Mouse (Mus musculus): ENCODE results near the gene C2. TPM values are rescaled to one million over a fixed set of nuclear protein-coding genes. Genes with fewer than 3 reads are reported as not detected.
"Not testable (repeated sequence)": the region's sequence is repeated elsewhere in the genome, so short reads cannot be mapped to it uniquely, and the experiment has no call there.

Gene C2
- total RNA-seq, 4 experiments from 2014 or later = 0.73 to 2.3 (median 2.2) TPM

- DNase-seq (ENCODE audit: low spot score in 2 of 2) = peak; percentile 56 to 67
These were observed 13.9 kb upstream of the C2 start for GRCm38 (mm10) chr17:34911945-34912351.

- no peak for DNase-seq (ENCODE audit: low spot score in 2 of 2)
These were observed 12.9 kb upstream of the C2 start for GRCm38 (mm10) chr17:34910982-34911381.

- no peak for DNase-seq (ENCODE audit: low spot score in 2 of 2)
These were observed 4.8 kb upstream of the C2 start for GRCm38 (mm10) chr17:34902895-34903294.

- DNase-seq (ENCODE audit: low spot score in 2 of 2) = not testable (repeated sequence)
These were observed 3.9 kb upstream of the C2 start for GRCm38 (mm10) chr17:34901948-34902347.

GRCm38 (mm10) chr17:34900826-34901225 is 2.8 kb upstream of the C2 start:
- not testable (repeated sequence) for DNase-seq (ENCODE audit: low spot score in 2 of 2)

- DNase-seq (ENCODE audit: low spot score in 2 of 2) = no peak
These were observed 1.8 kb upstream of the C2 start for GRCm38 (mm10) chr17:34899890-34900243.

- no peak for DNase-seq (ENCODE audit: low spot score in 2 of 2)
These were observed 1.2 kb upstream of the C2 start for GRCm38 (mm10) chr17:34899053-34899889.

GRCm38 (mm10) chr17:34898706-34899052 is 614 bp upstream of the C2 start:
- no peak for DNase-seq (ENCODE audit: low spot score in 2 of 2)

GRCm38 (mm10) chr17:34897373-34898159 is 499 bp downstream of the C2 start:
- DNase-seq (ENCODE audit: low spot score in 2 of 2) = no peak

- no peak for DNase-seq (ENCODE audit: low spot score in 2 of 2)
These were observed 1.7 kb downstream of the C2 start for GRCm38 (mm10) chr17:34896366-34896765.

- no peak for DNase-seq (ENCODE audit: low spot score in 2 of 2)
These were observed 2.3 kb downstream of the C2 start for GRCm38 (mm10) chr17:34895724-34896123.

- DNase-seq (ENCODE audit: low spot score in 2 of 2) = peak in 1 of 2 experiments; percentile 45
These were observed 3.1 kb downstream of the C2 start for GRCm38 (mm10) chr17:34894801-34895530.

GRCm38 (mm10) chr17:34894074-34894597 is 3.9 kb downstream of the C2 start:
- DNase-seq (ENCODE audit: low spot score in 2 of 2) = peak; percentile 90 to 94

- DNase-seq (ENCODE audit: low spot score in 2 of 2) = no peak
These were observed 4.8 kb downstream of the C2 start for GRCm38 (mm10) chr17:34893072-34893824.

GRCm38 (mm10) chr17:34891377-34891776 is 6.7 kb downstream of the C2 start:
- no peak for DNase-seq (ENCODE audit: low spot score in 2 of 2)

- no peak for DNase-seq (ENCODE audit: low spot score in 2 of 2)
These were observed 7.9 kb downstream of the C2 start for GRCm38 (mm10) chr17:34890074-34890743.

- DNase-seq (ENCODE audit: low spot score in 2 of 2) = no peak
These were observed 10.1 kb downstream of the C2 start for GRCm38 (mm10) chr17:34887942-34888341.

- DNase-seq (ENCODE audit: low spot score in 2 of 2) = no peak
These were observed 12.4 kb downstream of the C2 start for GRCm38 (mm10) chr17:34885615-34886014.

- no peak for DNase-seq (ENCODE audit: low spot score in 2 of 2)
These were observed 13.4 kb downstream of the C2 start for GRCm38 (mm10) chr17:34884704-34885103.

GRCm38 (mm10) chr17:34883332-34883731 is 14.7 kb downstream of the C2 start:
- DNase-seq (ENCODE audit: low spot score in 2 of 2) = no peak
